20 mouse cellular contexts compared by ENCODE assay signal in the genomic region with DNA sequence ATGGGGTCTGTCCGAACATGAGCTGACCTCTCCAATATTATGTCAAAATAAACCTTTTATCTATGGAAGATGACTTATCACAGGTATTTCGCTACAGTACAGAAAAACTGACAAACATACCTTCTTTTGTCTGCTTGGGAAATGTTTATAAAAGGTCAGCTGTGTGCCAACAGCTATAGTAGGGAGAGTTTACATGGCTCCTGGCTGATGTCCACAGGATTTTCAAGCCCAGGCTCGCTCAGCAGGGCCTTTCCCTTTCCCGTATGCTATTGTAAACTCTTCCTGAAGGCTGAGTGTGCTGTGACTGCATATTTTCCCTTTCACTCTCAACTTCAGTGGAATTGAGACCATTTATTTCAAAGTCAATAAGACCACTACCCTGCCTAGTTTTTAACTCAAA. TPM values are rescaled to one million over a fixed set of nuclear protein-coding genes. Genes with fewer than 3 reads are reported as not detected.
DNase-seq lines count a peak whose midpoint lies in the region; ATAC-seq and TF ChIP-seq lines count a peak whose summit lies in the region.
"Had no signal": no experiment of that assay in that cellular context is flagged by ENCODE, and none has a peak within 500 bp of the region (broad histone marks: within the 10 kb centered on the region; RNA-seq: fewer than 3 reads in every experiment).

No protein-coding gene starts in this region.

- no peak overlapping the region for H3K27ac ChIP-seq in lung, embryonic 14.5 days (ENCODE audit: low read depth)
- no peak overlapping the region for H3K27ac ChIP-seq in cortical plate, adult 2 months (ENCODE audit: insufficient read depth, low read length)
- H3K27ac ChIP-seq in liver, embryonic 12.5 days = no peak overlapping the region
- H3K27ac ChIP-seq: embryonic facial prominence, embryonic 12.5 days; embryonic facial prominence, embryonic 15.5 days; forebrain, embryonic 12.5 days; forebrain, embryonic 15.5 days; hindbrain, embryonic 10.5 days; hindbrain, embryonic 13.5 days had no signal

- intact Hi-C loops in heart, postnatal 25 days (cut with DNase I) = no loop called here

- no peak for TF ChIP-seq POLR2A in cortical plate, adult 2 months (IDR thresholded peaks at IDR 0.05; ENCODE audit: extremely low read depth, insufficient read depth, low read length)

- H3K4me2 ChIP-seq in lung, embryonic 14.5 days = no peak overlapping the region
- no peak overlapping the region for H3K4me2 ChIP-seq in liver, embryonic 12.5 days
- H3K4me2 ChIP-seq: embryonic facial prominence, embryonic 12.5 days; embryonic facial prominence, embryonic 15.5 days; forebrain, embryonic 12.5 days; forebrain, embryonic 15.5 days; heart, embryonic 11.5 days; hindbrain, embryonic 13.5 days had no signal

- H3K9ac ChIP-seq in lung, embryonic 14.5 days = no peak overlapping the region
- no peak overlapping the region for H3K9ac ChIP-seq in liver, embryonic 12.5 days
- H3K9ac ChIP-seq: embryonic facial prominence, embryonic 12.5 days; embryonic facial prominence, embryonic 15.5 days; forebrain, embryonic 12.5 days; forebrain, embryonic 15.5 days; hindbrain, embryonic 13.5 days had no signal

- no peak overlapping the region for H3K4me3 ChIP-seq in lung, embryonic 14.5 days (ENCODE audit: low read depth, low read length)
- 0 out of 2 replicates have a peak overlapping the region, but pooled peaks have one; percentile 2 for H3K4me3 ChIP-seq in cortical plate, adult 2 months (ENCODE audit: insufficient read depth, low read length)
- no peak overlapping the region for H3K4me3 ChIP-seq in liver, embryonic 12.5 days
- H3K4me3 ChIP-seq: embryonic facial prominence, embryonic 12.5 days; embryonic facial prominence, embryonic 15.5 days; forebrain, embryonic 12.5 days; forebrain, embryonic 15.5 days; hindbrain, embryonic 10.5 days; hindbrain, embryonic 13.5 days had no signal

- peak; percentile 8 for DNase-seq in heart, adult 11 months
- no peak for DNase-seq in heart, postnatal 25 days (ENCODE audit: low spot score)
- peak; percentile 49 for DNase-seq in lung, embryonic 14.5 days
- DNase-seq in lung, postnatal 10 days = no peak
- DNase-seq: adrenal gland, adult 8-10 months; adrenal gland, postnatal 36 days; cerebellum, adult 9-10 months; gastrocnemius, postnatal 25 days; heart, postnatal 36 days had no signal

- no peak for TF ChIP-seq CTCF in lung, embryonic 14.5 days (IDR thresholded peaks at IDR 0.05; ENCODE audit: low read depth)
- TF ChIP-seq CTCF in cortical plate, adult 2 months (IDR thresholded peaks at IDR 0.05; ENCODE audit: extremely low read depth, insufficient read depth, low read length) = no peak

- WGBS in lung, embryonic 14.5 days = 36% methylated on average over 4 of the region's 4 CpGs
- 67% methylated on average over 4 of the region's 4 CpGs for WGBS in liver, embryonic 12.5 days (ENCODE audit: insufficient replicate concordance)

- H3K36me3 ChIP-seq in lung, embryonic 14.5 days (ENCODE audit: insufficient read depth) = 0 out of 2 replicates have a peak, but pooled peaks cover 6% of the 10 kb centered on the region
- H3K36me3 ChIP-seq in liver, embryonic 12.5 days = no peaks in the 10 kb centered on the region
- H3K36me3 ChIP-seq: embryonic facial prominence, embryonic 12.5 days; embryonic facial prominence, embryonic 15.5 days; forebrain, embryonic 12.5 days; forebrain, embryonic 15.5 days had no signal

- no peaks in the 10 kb centered on the region for H3K27me3 ChIP-seq in lung, embryonic 14.5 days (ENCODE audit: insufficient read depth, low read length)
- no peaks in the 10 kb centered on the region for H3K27me3 ChIP-seq in liver, embryonic 12.5 days (replicated peaks)
- H3K27me3 ChIP-seq: embryonic facial prominence, embryonic 12.5 days; embryonic facial prominence, embryonic 15.5 days; forebrain, embryonic 12.5 days; forebrain, embryonic 15.5 days; hindbrain, embryonic 13.5 days had no signal

- peaks cover 3% of the 10 kb centered on the region; the same call in 1 of the 2 replicates for H3K9me3 ChIP-seq in lung, embryonic 14.5 days (ENCODE audit: low read depth, low read length)
- no peaks in the 10 kb centered on the region for H3K9me3 ChIP-seq in liver, embryonic 12.5 days (replicated peaks)
- H3K9me3 ChIP-seq: embryonic facial prominence, embryonic 12.5 days; embryonic facial prominence, embryonic 15.5 days; forebrain, embryonic 15.5 days; hindbrain, embryonic 13.5 days had no signal

- no peaks in the 10 kb centered on the region for H3K4me1 ChIP-seq in lung, embryonic 14.5 days (ENCODE audit: insufficient read depth)
- H3K4me1 ChIP-seq in cortical plate, adult 2 months (ENCODE audit: control insufficient read depth, insufficient read depth, low read length) = peaks cover 4% of the 10 kb centered on the region; the same call in 1 of the 2 replicates
- H3K4me1 ChIP-seq in liver, embryonic 12.5 days = no peaks in the 10 kb centered on the region
- H3K4me1 ChIP-seq: embryonic facial prominence, embryonic 12.5 days; embryonic facial prominence, embryonic 15.5 days; hindbrain, embryonic 13.5 days had no signal

- ATAC-seq in lung, embryonic 14.5 days (ENCODE audit: insufficient read depth) = no peak
- ATAC-seq in liver, embryonic 12.5 days = no peak
- ATAC-seq: activated CD4-positive, CD25-positive, alpha-beta regulatory T cell, adult 4 months; hindbrain, embryonic 16.5 days had no signal

RNA-seq across cellular contexts. Expression of gene Nebl, which starts 17.1 kb away (rescaled TPM):
- total RNA-seq in heart, postnatal 25 days (2021) = 100 to 1,000 TPM; 405 to 439 TPM
- polyA plus RNA-seq in lung, embryonic 14.5 days (2014; fragmentation: Nextera tagmentation; extraction: Ambion mirVana) = 42.5 and 46.5 TPM in 2 replicates
- polyA plus RNA-seq in cortical plate, adult 2 months (2012; rRNA removed) = 36.6 and 46.7 TPM in 2 replicates
- 0.41 and 0.49 TPM in 2 replicates for polyA plus RNA-seq in liver, embryonic 12.5 days (2016; fragmentation: Nextera tagmentation; extraction: Ambion mirVana)

Comparison
In these comparisons a context has a peak if more than half of its experiments do, and no peak if none do; other contexts are left out.
1. DNase-seq: peak in heart, adult 11 months (single experiment) and lung, embryonic 14.5 days (single experiment); none in heart, postnatal 25 days (single experiment) and lung, postnatal 10 days (single experiment).
2. RNA of gene Nebl, which starts 17.1 kb away (polyA plus RNA-seq): 42.5 to 46.5 TPM in lung, embryonic 14.5 days and 36.6 to 46.7 TPM in cortical plate, adult 2 months; 0.41 to 0.49 TPM in liver, embryonic 12.5 days; every median in the first group is over 10 times any median in the second.